10 mouse cellular contexts compared by ENCODE assay signal in genomic region chr9:32698766-32699165, GRCm38 (mm10).
DNase-seq lines count a peak whose midpoint lies in the region; ATAC-seq and TF ChIP-seq lines count a peak whose summit lies in the region.
"Had no signal": no experiment of that assay in that cellular context is flagged by ENCODE, and none has a peak within 500 bp of the region (broad histone marks: within the 10 kb centered on the region; RNA-seq: fewer than 3 reads in every experiment).

No protein-coding gene starts in this region.

- H3K27ac ChIP-seq in heart, embryonic 10.5 days, result no peak overlapping the region
- H3K27ac ChIP-seq in lung, embryonic 16.5 days (ENCODE audit: low read length), result no peak overlapping the region
- H3K27ac ChIP-seq in hindbrain, embryonic 16.5 days (ENCODE audit: low read depth, low read length), result no peak overlapping the region
- H3K27ac ChIP-seq: forebrain, embryonic 13.5 days had no signal

- H3K27me3 ChIP-seq in heart, embryonic 10.5 days (ENCODE audit: insufficient read depth, poor library complexity, severe bottlenecking), result peaks cover 17% of the 10 kb centered on the region; the same call in 1 of the 2 replicates
- no peaks in the 10 kb centered on the region for H3K27me3 ChIP-seq in lung, embryonic 16.5 days (ENCODE audit: control insufficient read depth, insufficient read depth, low read depth, low read length)
- H3K27me3 ChIP-seq in hindbrain, embryonic 16.5 days (replicated peaks; ENCODE audit: control insufficient read depth, insufficient read depth, low read length), result peaks cover 19% of the 10 kb centered on the region
- H3K27me3 ChIP-seq in myocyte (ENCODE audit: control insufficient read depth, insufficient read depth, insufficient read length), result no peaks in the 10 kb centered on the region

- peak overlapping the region; percentile 44 for H3K4me2 ChIP-seq in lung, embryonic 16.5 days (ENCODE audit: low read depth, low read length)
- H3K4me2 ChIP-seq in hindbrain, embryonic 16.5 days (ENCODE audit: low read length), result 0 out of 2 replicates have a peak overlapping the region, but pooled peaks have one; percentile 14
- H3K4me2 ChIP-seq in myocyte (ENCODE audit: low read depth), result peak overlapping the region; percentile 53
- H3K4me2 ChIP-seq: forebrain, embryonic 13.5 days had no signal

- peaks cover 74% of the 10 kb centered on the region for H3K79me2 ChIP-seq in myocyte (ENCODE audit: control insufficient read depth, insufficient read depth)

- ATAC-seq in lung, embryonic 16.5 days (ENCODE audit: low read depth), result no peak
- no peak for ATAC-seq in hindbrain, embryonic 16.5 days
- ATAC-seq: forebrain, embryonic 13.5 days had no signal

- no peak for TF ChIP-seq POLR2A in myocyte (IDR thresholded peaks at IDR 0.05; ENCODE audit: insufficient read length, low read depth)

- WGBS in heart, embryonic 10.5 days, result 83% methylated on average over 4 of the region's 4 CpGs
- WGBS in lung, embryonic 16.5 days, result 52% methylated on average over 4 of the region's 4 CpGs
- WGBS in hindbrain, embryonic 16.5 days, result 84% methylated on average over 4 of the region's 4 CpGs

- no peak overlapping the region for H3ac ChIP-seq in myocyte (ENCODE audit: control insufficient read depth, insufficient read length)

- H3K9me3 ChIP-seq in heart, embryonic 10.5 days, result no peaks in the 10 kb centered on the region
- no peaks in the 10 kb centered on the region for H3K9me3 ChIP-seq in lung, embryonic 16.5 days (ENCODE audit: control insufficient read depth, low read length)
- H3K9me3 ChIP-seq in hindbrain, embryonic 16.5 days (ENCODE audit: control insufficient read depth, low read length), result no peaks in the 10 kb centered on the region
- H3K9me3 ChIP-seq: forebrain, embryonic 13.5 days had no signal

- H3K4me3 ChIP-seq in heart, embryonic 10.5 days, result peak overlapping the region; percentile 41
- H3K4me3 ChIP-seq in lung, embryonic 16.5 days (ENCODE audit: low read length), result peak overlapping the region; percentile 44
- no peak overlapping the region for H3K4me3 ChIP-seq in hindbrain, embryonic 16.5 days (ENCODE audit: low read length)
- no peak overlapping the region for H3K4me3 ChIP-seq in myocyte
- H3K4me3 ChIP-seq: forebrain, embryonic 13.5 days had no signal

- no peak for DNase-seq in heart, embryonic 10.5 days (ENCODE audit: low spot score)
- DNase-seq in heart, postnatal 36 days, result no peak
- no peak for DNase-seq in lung, postnatal 14 days
- DNase-seq in left cerebral cortex, adult 8-10 months (ENCODE audit: low spot score in 2 of 2), result no peak
- DNase-seq in cerebellum, adult 9-10 months, result no peak
- DNase-seq: cerebellum, adult 2 months had no signal

- peak overlapping the region; percentile 48 for H3K9ac ChIP-seq in lung, embryonic 16.5 days (ENCODE audit: low read length)
- H3K9ac ChIP-seq in hindbrain, embryonic 16.5 days (ENCODE audit: low read depth, low read length), result no peak overlapping the region
- H3K9ac ChIP-seq: forebrain, embryonic 13.5 days had no signal

- intact Hi-C loops in heart, postnatal 36 days (cut with DNase I), result no loop called here

- no peaks in the 10 kb centered on the region; the same call in 1 of the 2 replicates for H3K36me3 ChIP-seq in heart, embryonic 10.5 days
- H3K36me3 ChIP-seq in lung, embryonic 16.5 days (ENCODE audit: control insufficient read depth, insufficient read depth, low read length), result 0 out of 2 replicates have a peak, but pooled peaks cover 3% of the 10 kb centered on the region
- no peaks in the 10 kb centered on the region for H3K36me3 ChIP-seq in hindbrain, embryonic 16.5 days (ENCODE audit: control insufficient read depth, insufficient read depth, low read length)
- H3K36me3 ChIP-seq in myocyte (ENCODE audit: control insufficient read depth, insufficient read depth), result no peaks in the 10 kb centered on the region

- peaks cover 34% of the 10 kb centered on the region for H3K4me1 ChIP-seq in heart, embryonic 10.5 days
- peaks cover 37% of the 10 kb centered on the region for H3K4me1 ChIP-seq in lung, embryonic 16.5 days (replicated peaks; ENCODE audit: control insufficient read depth, insufficient read depth, low read length)
- H3K4me1 ChIP-seq in hindbrain, embryonic 16.5 days (ENCODE audit: control insufficient read depth, insufficient read depth, low read depth, low read length), result peaks cover 5% of the 10 kb centered on the region

TF ChIP-seq in myocyte, 11 proteins besides CTCF, POLR2A, EP300 and RAD21:
- TF ChIP-seq MYOD1 (IDR thresholded peaks at IDR 0.05; ENCODE audit: control insufficient read depth in 1 of 3, insufficient read length in 2 of 3, low read depth in 2 of 3) (no peak), TCF12 (IDR thresholded peaks at IDR 0.05; ENCODE audit: insufficient read depth, poor library complexity, severe bottlenecking) (no peak), USF1 (IDR thresholded peaks at IDR 0.05; ENCODE audit: low read depth) (no peak), E2F4 (IDR thresholded peaks at IDR 0.05; ENCODE audit: insufficient read depth) (no peak), MYOG (IDR thresholded peaks at IDR 0.05; ENCODE audit: control insufficient read depth in 1 of 3, insufficient read depth in 1 of 3, insufficient read length in 2 of 3, low read depth in 2 of 3) (no peak), TCF3 (IDR thresholded peaks at IDR 0.05; ENCODE audit: insufficient read length, low read depth) (no peak)

Comparison
In these comparisons a context has a peak if more than half of its experiments do, and no peak if none do; other contexts are left out.
1. H3K4me3 ChIP-seq: peak in heart, embryonic 10.5 days (single experiment) and lung, embryonic 16.5 days (single experiment); none in hindbrain, embryonic 16.5 days (single experiment) and myocyte (single experiment).
2. Peak in every context shown above with its lines, with median percentiles within 50 percentile points of each other: H3K4me2 ChIP-seq.